Mouse (Mus musculus) limb, embryonic 13.5 days (tissue): ENCODE measurements around the gene Eif2b5. TPM values are rescaled to one million over a fixed set of nuclear protein-coding genes. Genes with fewer than 3 reads are reported as not detected.
A peak's percentile ranks its signal among the peaks of the same experiment; 100 is the strongest.

Experiments
- ATAC-seq: fragments of 200-750 bp; cut with Nextera tagmentation; 2 replicates; pipeline ENCODE4 v1.8.0; 2017; ENCODE audit warnings: low read depth, moderate number of reproducible peaks, moderate TSS enrichment; ENCODE audit not compliant: low FRiP score
- H3K27ac ChIP-seq: fragments of 300-500 bp; sonication (generic); 2 replicates; pipeline ENCODE4 v1.5.1; 2015; ENCODE audit warnings: inconsistent platforms, mild to moderate bottlenecking, moderate library complexity
- H3K27me3 ChIP-seq: fragments of 300-500 bp; sonication (generic); 2 replicates; pipeline ENCODE4 v1.6.1; 2015; ENCODE audit warnings: mild to moderate bottlenecking, inconsistent platforms
- H3K36me3 ChIP-seq: fragments of 300-500 bp; sonication (generic); 2 replicates; pipeline ENCODE4 v1.6.1; 2015; ENCODE audit warnings: inconsistent platforms, mild to moderate bottlenecking, moderate library complexity
- H3K4me1 ChIP-seq: fragments of 300-500 bp; sonication (generic); 2 replicates; pipeline ENCODE4 v1.6.1; 2015; ENCODE audit warnings: inconsistent platforms
- H3K4me2 ChIP-seq: fragments of 300-500 bp; sonication (generic); replicated peaks from 2 replicates; pipeline ENCODE4 v1.6.1; 2015; ENCODE audit warnings: inconsistent platforms, mild to moderate bottlenecking, moderate library complexity
- H3K4me3 ChIP-seq: fragments of 300-500 bp; sonication (generic); 2 replicates; pipeline ENCODE4 v1.5.1; 2015; ENCODE audit warnings: moderate library complexity, mild to moderate bottlenecking, inconsistent platforms
- H3K9ac ChIP-seq: fragments of 300-500 bp; sonication (generic); 2 replicates; pipeline ENCODE4 v1.6.1; 2015; ENCODE audit warnings: mild to moderate bottlenecking, inconsistent platforms
- H3K9me3 ChIP-seq: fragments of 300-500 bp; sonication (generic); 2 replicates; pipeline ENCODE4 v1.6.1; 2016; ENCODE audit warnings: inconsistent platforms
- WGBS: fragments of 180-500 bp; shearing (Covaris S2); methylation state at CpG from one replicate; pipeline ENCODE4 v1.1.7; 2015; 5-methylcytosine and 5-hydroxymethylcytosine counted together
- polyA plus RNA-seq: library from polyadenylated mRNA; unstranded; fragments of >200 nt; fragmentation: Nextera tagmentation; extraction: Ambion mirVana; gene quantifications from 2 replicates; pipeline ENCODE4 v1.2.1, GENCODE M21; 2015

Gene Eif2b5
- polyA plus RNA-seq, 1 experiment from 2014 or later: 113 TPM

DNA sequence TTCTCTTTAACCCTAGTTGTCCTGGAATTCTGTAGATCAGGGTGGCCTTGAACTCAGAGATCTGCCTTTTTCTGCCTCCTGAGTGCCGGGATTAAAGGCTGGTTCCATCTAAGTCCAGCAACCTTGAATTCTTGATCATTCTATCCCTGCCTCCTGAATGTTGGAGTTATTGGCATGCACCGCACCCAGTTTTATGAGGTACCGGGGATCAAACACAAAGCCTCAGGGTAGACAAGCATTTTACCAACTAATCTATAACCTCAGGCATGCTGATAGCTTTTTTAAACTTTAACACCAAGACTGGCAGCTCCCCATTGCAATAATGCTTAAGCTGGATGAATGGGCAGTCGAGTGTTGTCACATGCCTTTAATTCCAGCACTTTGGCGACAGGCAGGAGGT is 48.8 kb downstream of the Eif2b5 start:
- peak overlapping the region; percentile 74 for H3K4me3 ChIP-seq
- no peaks in the 10 kb centered on the region for H3K27me3 ChIP-seq
- no peak overlapping the region for H3K27ac ChIP-seq
- ATAC-seq: no peak
- 44% methylated on average over 5 of the region's 5 CpGs for WGBS
- peaks cover 19% of the 10 kb centered on the region for H3K4me1 ChIP-seq
- H3K4me2 ChIP-seq: peak overlapping the region; percentile 81
- no peaks in the 10 kb centered on the region for H3K9me3 ChIP-seq
- peaks cover 61% of the 10 kb centered on the region for H3K36me3 ChIP-seq
- peak overlapping the region; percentile 71 for H3K9ac ChIP-seq

DNA sequence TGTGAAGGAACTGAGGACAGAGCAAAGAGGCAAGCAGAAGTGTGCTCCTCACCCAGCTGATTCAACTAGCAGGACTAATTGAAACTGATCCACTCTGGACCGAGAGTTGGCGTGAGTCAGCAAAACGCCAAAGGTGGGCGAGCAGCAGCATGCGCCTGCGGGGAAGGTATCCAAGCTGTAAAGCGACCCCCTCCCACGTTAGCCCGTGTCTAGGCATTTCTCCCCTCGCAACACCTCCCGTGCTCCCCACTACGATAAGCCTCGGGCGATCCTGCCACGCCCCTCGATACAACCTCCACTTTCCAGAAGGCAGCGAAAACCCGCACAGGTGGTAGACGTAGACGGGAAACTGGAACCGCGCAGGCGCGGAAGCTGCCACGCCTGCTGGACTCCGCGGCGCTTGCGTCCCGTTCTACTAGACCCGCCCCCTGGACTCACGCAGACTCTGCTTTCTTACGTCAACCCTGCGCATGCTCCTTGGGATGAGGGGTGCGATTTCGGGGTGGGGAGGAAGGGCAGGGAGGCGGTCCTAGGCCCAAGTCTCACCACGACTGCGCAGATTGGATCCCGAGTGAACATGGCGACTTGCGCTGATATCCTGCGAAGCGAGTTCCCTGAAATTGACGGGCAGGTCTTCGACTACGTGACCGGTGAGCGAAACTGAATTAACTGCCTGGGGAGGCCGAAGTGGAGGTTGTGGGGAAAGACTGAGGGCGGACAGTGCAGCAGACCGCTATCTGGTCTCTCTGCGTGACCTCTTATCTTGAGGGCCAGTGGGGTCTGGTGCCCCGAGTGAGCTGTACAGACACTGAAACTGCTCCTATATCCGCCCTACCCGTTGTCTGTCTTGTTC is 49.7 kb downstream of the Eif2b5 start, which contains the start of gene Abcf3:
Gene Abcf3, plus strand, starts transcription at position 482 of the 853 bp plus-strand sequence.
- Histone ChIP-seq H3K4me2 (peak within 1 kb of the TSS; percentile 81), H3K27ac (peak within 1 kb of the TSS; percentile 58; the same call in 1 of the 2 replicates), H3K27me3 (no peaks in the 10 kb centered on the region), H3K4me1 (peaks cover 19% of the 10 kb centered on the region), H3K9me3 (no peaks in the 10 kb centered on the region), H3K36me3 (peaks cover 63% of the 10 kb centered on the region), H3K9ac (peak within 1 kb of the TSS; percentile 86), H3K4me3 (peak within 1 kb of the TSS; percentile 74)
- WGBS: under 1% methylated on average over 56 of the region's 56 CpGs
- peak; percentile 99 for ATAC-seq

DNA sequence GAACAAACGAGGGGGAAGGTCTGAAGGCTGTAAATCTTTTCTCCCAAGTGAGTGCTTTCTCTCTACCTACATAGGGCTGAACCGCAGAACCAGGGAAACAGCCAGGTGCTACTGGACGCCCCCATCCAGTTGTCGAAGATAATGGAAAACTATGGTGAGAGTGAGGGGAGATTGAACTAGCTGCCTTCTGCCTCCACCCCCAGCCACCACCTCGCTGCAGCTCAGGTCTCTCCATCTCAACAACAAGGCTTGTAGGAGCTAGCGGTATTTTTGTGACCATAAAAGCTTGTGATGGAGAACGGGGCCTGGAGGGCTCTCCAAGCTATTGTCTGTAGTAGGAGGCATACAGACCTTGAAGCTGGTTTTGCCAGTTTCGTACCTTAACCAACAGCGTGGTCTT is 50.5 kb downstream of the Eif2b5 start:
- no peak for ATAC-seq
- peaks cover 19% of the 10 kb centered on the region for H3K4me1 ChIP-seq
- 49% methylated on average over 9 of the region's 9 CpGs for WGBS
- no peaks in the 10 kb centered on the region for H3K9me3 ChIP-seq
- peak overlapping the region; percentile 74 for H3K4me3 ChIP-seq
- H3K36me3 ChIP-seq: peaks cover 64% of the 10 kb centered on the region
- H3K4me2 ChIP-seq: peak overlapping the region; percentile 81
- H3K9ac ChIP-seq: peak overlapping the region; percentile 86
- H3K27ac ChIP-seq: no peak overlapping the region
- no peaks in the 10 kb centered on the region for H3K27me3 ChIP-seq

DNA sequence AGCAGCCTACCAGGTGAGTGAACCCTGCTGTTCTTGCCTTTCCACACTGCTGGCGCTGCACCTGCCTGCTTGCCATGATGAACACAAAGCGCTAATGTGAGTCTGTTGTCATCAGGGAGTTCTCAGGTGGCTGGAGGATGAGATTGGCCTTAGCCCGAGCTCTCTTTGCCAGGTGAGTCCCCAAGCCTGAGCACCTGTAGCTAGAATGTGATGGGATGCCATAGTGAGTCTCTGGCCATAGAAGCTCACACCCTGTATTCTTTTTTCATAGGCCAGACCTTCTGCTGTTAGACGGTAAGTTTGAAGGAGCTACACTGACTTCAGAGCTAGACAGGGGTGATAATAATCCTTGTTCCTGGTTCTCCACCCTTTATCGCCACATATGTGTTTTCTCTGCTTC is 53.1 kb downstream of the Eif2b5 start:
- no peak overlapping the region for H3K27ac ChIP-seq
- H3K4me2 ChIP-seq: no peak overlapping the region
- H3K4me3 ChIP-seq: no peak overlapping the region
- H3K9me3 ChIP-seq: no peaks in the 10 kb centered on the region
- peaks cover 64% of the 10 kb centered on the region for H3K36me3 ChIP-seq
- no peak for ATAC-seq
- no peaks in the 10 kb centered on the region for H3K27me3 ChIP-seq
- WGBS: 95% methylated on average over 5 of the region's 5 CpGs
- H3K9ac ChIP-seq: no peak overlapping the region
- peaks cover 19% of the 10 kb centered on the region for H3K4me1 ChIP-seq

DNA sequence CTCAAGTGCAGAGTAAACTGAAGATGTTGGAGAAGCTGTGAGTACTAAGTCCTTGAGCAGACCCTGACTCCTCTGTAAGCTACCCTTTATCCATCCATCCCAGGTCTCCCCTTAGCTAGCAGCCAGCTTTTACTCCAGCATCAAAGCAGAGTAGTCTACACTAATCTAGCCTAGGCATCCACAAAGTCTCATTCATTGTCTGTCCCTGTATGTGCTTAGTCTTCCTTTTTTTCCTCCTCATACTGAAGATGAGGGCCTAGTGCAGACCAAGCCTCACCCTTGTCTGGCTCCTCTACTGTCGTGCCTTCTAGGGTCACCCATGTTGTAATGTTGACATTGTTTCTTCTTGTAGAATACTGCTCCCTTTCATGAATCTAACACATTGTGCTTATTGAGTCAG is 54.0 kb downstream of the Eif2b5 start:
- no peaks in the 10 kb centered on the region for H3K9me3 ChIP-seq
- no peak overlapping the region for H3K4me3 ChIP-seq
- peaks cover 69% of the 10 kb centered on the region for H3K36me3 ChIP-seq
- ATAC-seq: no peak
- H3K4me2 ChIP-seq: no peak overlapping the region
- no peak overlapping the region for H3K27ac ChIP-seq
- WGBS: 95% methylated on average over 1 of the region's 1 CpGs
- H3K9ac ChIP-seq: no peak overlapping the region
- peaks cover 13% of the 10 kb centered on the region for H3K4me1 ChIP-seq
- H3K27me3 ChIP-seq: no peaks in the 10 kb centered on the region

DNA sequence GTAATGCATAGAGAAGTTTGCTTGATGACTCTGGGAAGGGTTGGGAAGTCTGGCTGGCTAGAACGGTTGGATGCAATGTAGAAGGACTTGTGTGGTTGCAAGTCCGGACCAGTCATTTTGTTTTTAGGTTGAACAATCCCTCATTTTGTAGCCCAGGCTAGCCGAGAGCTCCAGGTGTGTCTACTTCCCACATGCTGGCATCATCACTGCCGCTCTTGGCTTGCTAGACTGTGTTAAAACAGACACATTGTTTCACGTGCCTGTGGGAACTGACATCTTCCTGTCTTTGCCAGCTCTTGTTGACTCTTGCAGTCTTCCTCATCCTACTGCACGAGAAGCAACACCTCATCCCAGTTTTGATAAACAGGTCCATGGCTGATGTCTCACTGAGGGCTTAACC is 56.4 kb downstream of the Eif2b5 start:
- Histone ChIP-seq H3K9me3 (no peaks in the 10 kb centered on the region), H3K4me3 (no peak overlapping the region), H3K9ac (no peak overlapping the region), H3K4me2 (no peak overlapping the region), H3K36me3 (peaks cover 91% of the 10 kb centered on the region), H3K4me1 (no peaks in the 10 kb centered on the region), H3K27ac (no peak overlapping the region), H3K27me3 (no peaks in the 10 kb centered on the region)
- 91% methylated on average over 6 of the region's 6 CpGs for WGBS
- no peak for ATAC-seq

DNA sequence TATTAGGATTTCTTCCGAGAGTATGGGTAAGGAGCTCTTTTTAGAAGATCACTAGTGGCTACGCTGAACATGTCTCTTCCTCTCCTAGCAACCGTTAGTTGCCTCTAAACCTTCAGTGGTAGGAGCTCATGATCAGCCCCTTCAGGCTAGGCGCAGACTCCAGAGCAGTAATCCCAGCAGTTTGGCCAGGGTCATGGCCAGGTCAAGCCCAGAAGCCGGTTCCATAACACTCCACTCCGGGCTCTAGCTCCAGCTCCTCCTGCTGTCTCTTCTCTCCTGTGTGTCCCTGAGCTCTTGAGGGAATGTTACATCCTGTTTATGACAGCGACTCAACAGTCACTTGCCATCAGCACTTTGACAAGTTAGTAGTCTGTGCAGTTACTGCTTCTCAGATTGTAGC is 58.8 kb downstream of the Eif2b5 start:
- 61% methylated on average over 7 of the region's 7 CpGs for WGBS
- Histone ChIP-seq H3K9ac (no peak overlapping the region), H3K9me3 (no peaks in the 10 kb centered on the region), H3K4me2 (no peak overlapping the region), H3K4me3 (no peak overlapping the region), H3K27ac (no peak overlapping the region), H3K27me3 (no peaks in the 10 kb centered on the region), H3K4me1 (no peaks in the 10 kb centered on the region), H3K36me3 (peaks cover 93% of the 10 kb centered on the region)
- ATAC-seq: no peak

Other genes with a start within 250 kb of the Eif2b5 start
- gene Parl, start 196.4 kb upstream of the Eif2b5 start, polyA plus RNA-seq: 85.5 and 99.8 TPM in 2 replicates
- gene Cyp2ab1, start 173.4 kb upstream of the Eif2b5 start, polyA plus RNA-seq: not detected in 2 replicates
- 86.9 and 100 TPM in 2 replicates for gene Abcc5, start 72.4 kb upstream of the Eif2b5 start, polyA plus RNA-seq
- 28.0 and 28.7 TPM in 2 replicates for gene Dvl3, start 18.2 kb downstream of the Eif2b5 start, polyA plus RNA-seq
- 629 and 657 TPM in 2 replicates for gene Ap2m1, start 36.7 kb downstream of the Eif2b5 start, polyA plus RNA-seq
- gene Abcf3, start 49.8 kb downstream of the Eif2b5 start, polyA plus RNA-seq: 68.1 and 78.1 TPM in 2 replicates
- gene Vwa5b2, start 90.7 kb downstream of the Eif2b5 start, polyA plus RNA-seq: 0.73 and 1.5 TPM in 2 replicates
- gene Eef1akmt4, start 112.8 kb downstream of the Eif2b5 start, polyA plus RNA-seq: 37.2 and 37.7 TPM in 2 replicates
- not detected in 2 replicates for gene Gm49333, start 112.8 kb downstream of the Eif2b5 start, polyA plus RNA-seq
- 39.5 and 41.1 TPM in 2 replicates for gene Alg3, start 112.9 kb downstream of the Eif2b5 start, polyA plus RNA-seq
- 0.92 and 1.2 TPM in 2 replicates for gene Camk2n2, start 122.5 kb downstream of the Eif2b5 start, polyA plus RNA-seq
- 6.9 and 7.5 TPM in 2 replicates for gene Ece2, start 131.0 kb downstream of the Eif2b5 start, polyA plus RNA-seq
- gene Psmd2, start 152.8 kb downstream of the Eif2b5 start, polyA plus RNA-seq: 342 and 355 TPM in 2 replicates
- 175 and 183 TPM in 2 replicates for gene Eif4g1, start 169.5 kb downstream of the Eif2b5 start, polyA plus RNA-seq
- gene Fam131a, start 194.4 kb downstream of the Eif2b5 start, polyA plus RNA-seq: 8.5 and 10.4 TPM in 2 replicates
- 117 and 118 TPM in 2 replicates for gene Polr2h, start 218.8 kb downstream of the Eif2b5 start, polyA plus RNA-seq
- gene Clcn2, start 218.9 kb downstream of the Eif2b5 start, polyA plus RNA-seq: 23.3 and 23.5 TPM in 2 replicates
- gene Chrd, start 234.3 kb downstream of the Eif2b5 start, polyA plus RNA-seq: 9.1 and 9.3 TPM in 2 replicates
- gene Thpo, start 235.7 kb downstream of the Eif2b5 start, polyA plus RNA-seq: 0.66 and 0.74 TPM in 2 replicates